Mouse (Mus musculus) liver, embryonic 11.5 days (tissue): Measurements from ENCODE around the gene Fuca1. TPM values are rescaled to one million over a fixed set of nuclear protein-coding genes. Genes with fewer than 3 reads are reported as not detected.
"Not testable (repeated sequence)": the region's sequence is repeated elsewhere in the genome, so short reads cannot be mapped to it uniquely, and the experiment has no call there.

ENCODE experiments used
- ATAC-seq: fragments of 200-750 bp; cut with Nextera tagmentation; replicated peaks from 2 replicates; pipeline ENCODE4 v1.8.0; 2017; ENCODE audit warnings: moderate number of reproducible peaks, mild to moderate bottlenecking, moderate TSS enrichment, moderate library complexity; ENCODE audit not compliant: low FRiP score
- DNase-seq: peaks from one replicate; pipeline ENCODE4 v3.0.0-alpha.2; 2017; ENCODE audit warnings: low spot score
- H3K27ac ChIP-seq: fragments of 300-500 bp; sonication (generic); 2 replicates; pipeline ENCODE4 v1.5.1; 2014; ENCODE audit warnings: mild to moderate bottlenecking, low read depth, low read length, control low read depth
- H3K27me3 ChIP-seq: fragments of 300-500 bp; sonication (generic); replicated peaks from 2 replicates; pipeline ENCODE4 v1.6.1; 2014; ENCODE audit warnings: low read length, mixed read lengths; ENCODE audit not compliant: control insufficient read depth, insufficient read depth
- H3K36me3 ChIP-seq: fragments of 300-500 bp; sonication (generic); 2 replicates; pipeline ENCODE4 v1.6.1; 2014; ENCODE audit warnings: mild to moderate bottlenecking, low read length, moderate library complexity, mixed read lengths; ENCODE audit not compliant: control insufficient read depth, insufficient read depth
- H3K4me1 ChIP-seq: fragments of 300-500 bp; sonication (generic); replicated peaks from 2 replicates; pipeline ENCODE4 v1.6.1; 2014; ENCODE audit warnings: low read length, mixed read lengths; ENCODE audit not compliant: control insufficient read depth, insufficient read depth
- H3K4me2 ChIP-seq: fragments of 300-500 bp; sonication (generic); 2 replicates; pipeline ENCODE4 v1.6.1; 2014; ENCODE audit warnings: mild to moderate bottlenecking, control low read depth, moderate library complexity
- H3K4me3 ChIP-seq: fragments of 300-500 bp; sonication (generic); 2 replicates; pipeline ENCODE4 v1.5.1; 2014; ENCODE audit warnings: low read depth, low read length, control low read depth
- H3K9ac ChIP-seq: fragments of 300-500 bp; sonication (generic); 2 replicates; pipeline ENCODE4 v1.6.1; 2014; ENCODE audit warnings: low read depth, low read length, control low read depth
- H3K9me3 ChIP-seq: fragments of 300-500 bp; sonication (generic); 2 replicates; pipeline ENCODE4 v1.6.1; 2016; ENCODE audit warnings: low read length, inconsistent platforms, mixed read lengths; ENCODE audit not compliant: control insufficient read depth
- WGBS: fragments of 180-500 bp; shearing (Covaris S2); extraction: QIAGEN DNeasy Blood & Tissue Kit; methylation state at CpG from one replicate; pipeline ENCODE4 v1.1.7; 2014; 5-methylcytosine and 5-hydroxymethylcytosine counted together
- polyA plus RNA-seq: library from polyadenylated mRNA; unstranded; fragments of >200 nt; fragmentation: Nextera tagmentation; extraction: Ambion mirVana; gene quantifications from 2 replicates; pipeline ENCODE4 v1.2.1, GENCODE M21; 2014

Gene Fuca1
- polyA plus RNA-seq, 1 experiment from 2014 or later = 39.6 TPM

- Histone ChIP-seq H3K4me2 (peak overlapping the region; percentile 44), H3K36me3 (no peaks in the 10 kb centered on the region; the same call in 1 of the 2 replicates), H3K27me3 (no peaks in the 10 kb centered on the region), H3K9me3 (no peaks in the 10 kb centered on the region), H3K4me3 (no peak overlapping the region), H3K27ac (peak overlapping the region; percentile 75), H3K4me1 (peaks cover 31% of the 10 kb centered on the region), H3K9ac (peak overlapping the region; percentile 17; the same call in 1 of the 2 replicates)
- ATAC-seq (peak; percentile 74), DNase-seq (no peak)
- WGBS = 34% methylated on average over 12 of the region's 12 CpGs
Observed at GRCm38 (mm10) chr4:135934708-135935500, 14.4 kb downstream of the Fuca1 start.

DNA sequence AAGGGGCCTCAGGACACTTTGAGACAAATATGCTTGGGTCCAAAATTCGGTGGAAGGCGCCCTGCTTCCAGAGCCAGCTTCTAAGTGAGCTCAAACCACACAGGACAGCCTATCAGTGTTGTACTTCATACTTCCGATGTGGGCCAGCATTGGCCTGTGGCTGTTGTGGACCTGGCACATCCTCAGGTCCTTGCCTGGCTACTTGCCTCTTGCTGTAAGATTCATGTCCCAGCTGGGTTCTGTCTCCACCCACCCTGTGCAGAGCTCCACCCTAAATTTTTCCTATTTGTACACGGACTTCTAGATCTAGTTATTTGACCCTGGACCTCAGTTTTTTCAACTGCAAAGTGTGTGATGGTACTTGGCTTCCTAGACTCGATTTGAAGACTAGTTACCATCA lies 15.0 kb downstream of the Fuca1 start:
- H3K27ac ChIP-seq = peak overlapping the region; percentile 67
- DNase-seq (no peak), ATAC-seq (0 out of 2 replicates have a peak, but pooled peaks have one; percentile 29)
- H3K4me3 ChIP-seq = no peak overlapping the region
- 48% methylated on average over 5 of the region's 5 CpGs for WGBS
- no peaks in the 10 kb centered on the region for H3K9me3 ChIP-seq
- peak overlapping the region; percentile 17; the same call in 1 of the 2 replicates for H3K9ac ChIP-seq
- peaks cover 31% of the 10 kb centered on the region for H3K4me1 ChIP-seq
- peak overlapping the region; percentile 44 for H3K4me2 ChIP-seq
- no peaks in the 10 kb centered on the region; the same call in 1 of the 2 replicates for H3K36me3 ChIP-seq
- H3K27me3 ChIP-seq = no peaks in the 10 kb centered on the region

DNA sequence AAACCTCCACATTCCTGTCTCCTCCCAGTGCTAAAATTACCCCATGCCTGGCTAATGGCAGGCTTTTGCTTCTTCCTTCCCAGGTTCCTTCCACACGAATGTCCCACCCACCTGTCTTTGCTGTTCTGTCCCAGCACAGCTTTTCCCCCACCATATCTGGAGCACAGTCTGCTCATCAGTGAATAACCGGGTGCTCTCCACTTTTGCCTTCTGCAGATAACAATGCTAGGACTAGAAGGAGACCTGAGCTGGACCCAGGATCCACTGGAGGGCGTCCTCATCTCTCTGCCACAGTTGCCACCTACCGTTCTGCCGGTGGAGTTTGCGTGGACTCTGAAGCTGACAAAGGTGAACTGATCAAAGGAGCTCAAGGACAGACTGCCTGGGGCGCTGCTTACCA lies 18.3 kb downstream of the Fuca1 start:
- H3K4me1 ChIP-seq = peaks cover 34% of the 10 kb centered on the region
- H3K36me3 ChIP-seq = no peaks in the 10 kb centered on the region
- no peak overlapping the region for H3K4me3 ChIP-seq
- no peaks in the 10 kb centered on the region for H3K9me3 ChIP-seq
- no peak overlapping the region for H3K4me2 ChIP-seq
- 62% methylated on average over 7 of the region's 7 CpGs for WGBS
- ATAC-seq (peak; percentile 61), DNase-seq (no peak)
- no peak overlapping the region; the same call in 1 of the 2 replicates for H3K27ac ChIP-seq
- H3K27me3 ChIP-seq = no peaks in the 10 kb centered on the region
- H3K9ac ChIP-seq = no peak overlapping the region

GRCm38 (mm10) chr4:135941026-135941425 lies 20.5 kb downstream of the Fuca1 start:
- H3K4me3 ChIP-seq, DNase-seq, H3K9ac ChIP-seq, H3K36me3 ChIP-seq, H3K27me3 ChIP-seq, ATAC-seq, H3K9me3 ChIP-seq, H3K27ac ChIP-seq, H3K4me2 ChIP-seq: not testable (repeated sequence)
- H3K4me1 ChIP-seq = peaks cover 21% of the 10 kb centered on the region
- WGBS = 82% methylated on average over 8 of the region's 8 CpGs

DNA sequence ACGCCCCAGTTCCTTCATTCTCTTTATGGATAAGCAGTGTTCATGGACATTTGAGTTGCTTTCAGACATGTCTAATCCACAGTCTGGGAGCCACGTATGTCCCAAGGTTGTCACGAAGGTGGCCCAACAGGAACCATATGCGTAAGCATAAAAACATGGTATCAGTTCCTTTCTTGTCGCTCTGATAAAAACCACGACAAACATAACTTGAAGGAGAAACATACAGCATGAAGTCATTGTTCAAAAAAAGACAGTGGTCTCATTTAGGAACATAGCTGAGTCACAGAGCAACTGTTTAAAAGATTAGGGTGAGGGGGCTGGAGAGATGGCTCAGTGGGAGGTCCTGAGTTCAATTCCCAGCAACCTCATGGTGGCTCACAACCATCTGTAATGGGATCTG lies 21.7 kb downstream of the Fuca1 start:
- no peak overlapping the region for H3K9ac ChIP-seq
- H3K27ac ChIP-seq = no peak overlapping the region
- ATAC-seq = no peak
- no peak for DNase-seq
- H3K4me3 ChIP-seq = no peak overlapping the region
- no peaks in the 10 kb centered on the region for H3K27me3 ChIP-seq
- H3K4me2 ChIP-seq = no peak overlapping the region
- no peaks in the 10 kb centered on the region for H3K36me3 ChIP-seq
- 66% methylated on average over 6 of the region's 6 CpGs for WGBS
- H3K9me3 ChIP-seq = no peaks in the 10 kb centered on the region
- peaks cover 13% of the 10 kb centered on the region for H3K4me1 ChIP-seq

- Histone ChIP-seq H3K4me2 (no peak overlapping the region), H3K9ac (no peak overlapping the region), H3K4me1 (peaks cover 21% of the 10 kb centered on the region), H3K4me3 (no peak overlapping the region), H3K36me3 (no peaks in the 10 kb centered on the region), H3K27me3 (no peaks in the 10 kb centered on the region), H3K9me3 (no peaks in the 10 kb centered on the region), H3K27ac (no peak overlapping the region)
- DNase-seq (no peak), ATAC-seq (no peak)
- WGBS = 55% methylated on average over 4 of the region's 4 CpGs
Observed at GRCm38 (mm10) chr4:135943389-135943788, 22.9 kb downstream of the Fuca1 start.

DNA sequence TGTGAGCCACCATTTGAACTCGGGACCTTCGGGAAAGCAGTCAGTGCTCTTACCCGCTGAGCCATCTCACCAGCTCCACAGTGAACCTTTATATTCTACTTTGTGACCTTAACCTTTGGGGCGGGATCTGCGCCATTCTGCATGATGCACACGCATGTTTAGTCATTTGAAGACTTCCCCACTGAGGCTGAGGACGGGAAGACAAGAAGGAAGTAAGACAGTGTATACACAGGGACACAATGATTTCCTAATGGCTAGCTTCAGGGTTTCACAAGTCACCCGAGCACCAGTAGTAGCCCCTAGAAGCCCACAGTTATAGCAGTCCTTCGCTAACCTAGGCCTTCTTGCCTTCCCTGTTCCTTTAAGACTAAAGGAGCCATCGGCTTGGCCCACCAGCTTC lies 25.2 kb downstream of the Fuca1 start:
- 69% methylated on average over 10 of the region's 10 CpGs for whole genome bisulfite sequencing
- peak; percentile 15; the same call in 1 of the 2 replicates for ATAC-seq
- H3K9ac ChIP-seq = no peak overlapping the region; the same call in 1 of the 2 replicates

DNA sequence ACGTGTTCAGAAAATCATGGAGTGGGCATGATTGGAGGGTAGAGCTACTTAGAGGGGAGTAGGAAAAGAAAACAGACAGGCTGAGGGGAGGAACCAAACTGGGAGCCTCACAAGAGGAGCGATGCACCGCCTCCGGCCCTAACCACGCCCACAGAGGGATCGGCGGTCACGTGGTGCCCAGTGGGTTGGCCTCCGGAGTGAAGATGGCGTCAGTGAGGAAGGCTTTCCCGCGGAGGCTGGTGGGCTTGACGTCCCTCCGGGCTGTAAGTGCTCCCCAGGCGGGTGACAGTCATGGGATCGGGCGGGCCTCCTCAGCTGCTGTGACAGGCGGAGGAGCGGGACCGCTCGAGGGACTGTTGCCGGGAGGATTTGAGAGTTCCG lies 25.7 kb downstream of the Fuca1 start, which contains the start of gene Hmgcl:
Gene Hmgcl (plus strand): TSS at position 171 of the 381 bp plus-strand sequence.
- H3K36me3 ChIP-seq = no peaks in the 10 kb centered on the region; the same call in 1 of the 2 replicates
- DNase-seq = peak; percentile 90
- H3K9ac ChIP-seq = peak within 1 kb of the TSS; percentile 84
- peak within 1 kb of the TSS; percentile 82 for H3K4me3 ChIP-seq
- H3K27ac ChIP-seq = peak within 1 kb of the TSS; percentile 53
- no peaks in the 10 kb centered on the region for H3K9me3 ChIP-seq
- no peaks in the 10 kb centered on the region for H3K27me3 ChIP-seq
- peak within 1 kb of the TSS; percentile 81 for H3K4me2 ChIP-seq
- peaks cover 25% of the 10 kb centered on the region for H3K4me1 ChIP-seq
- 0% methylated on average over 23 of the region's 23 CpGs for WGBS
- ATAC-seq = peak; percentile 90

More for the DNA sequence above, 25.2 kb downstream of the Fuca1 start:
- Histone ChIP-seq H3K36me3 (no peaks in the 10 kb centered on the region), H3K4me1 (peaks cover 25% of the 10 kb centered on the region), H3K27ac (peak overlapping the region; percentile 26; the same call in 1 of the 2 replicates), H3K4me3 (peak overlapping the region; percentile 82), H3K9me3 (no peaks in the 10 kb centered on the region), H3K4me2 (peak overlapping the region; percentile 81), H3K27me3 (no peaks in the 10 kb centered on the region)
- no peak for DNase-seq
